Mouse (Mus musculus): Measurements from ENCODE around the gene Art4.

- TF ChIP-seq USF1 (IDR thresholded peaks at IDR 0.05; ENCODE audit: low read depth) (no peak), POLR2A (IDR thresholded peaks at IDR 0.05; ENCODE audit: insufficient read length, low read depth) (no peak), TCF12 (IDR thresholded peaks at IDR 0.05; ENCODE audit: insufficient read depth, poor library complexity, severe bottlenecking) (no peak), E2F4 (IDR thresholded peaks at IDR 0.05; ENCODE audit: insufficient read depth) (no peak), MYOD1 (IDR thresholded peaks at IDR 0.05; ENCODE audit: control insufficient read depth in 1 of 3, insufficient read length in 2 of 3, low read depth in 2 of 3) (no peak), POLR2AphosphoS2 (IDR thresholded peaks at IDR 0.05; ENCODE audit: insufficient read length, low read depth) (no peak), MAX (IDR thresholded peaks at IDR 0.05; ENCODE audit: low read depth) (no peak), MYOG (IDR thresholded peaks at IDR 0.05; ENCODE audit: control insufficient read depth in 1 of 3, insufficient read depth in 1 of 3, insufficient read length in 2 of 3, low read depth in 2 of 3) (no peak)
Observed at GRCm38 (mm10) chr6:136808631-136809046, 48.9 kb downstream of the Art4 start.

Measured in myocyte (in vitro differentiated cells).